Mouse (Mus musculus) bone marrow macrophage, adult 2 months (primary cell): Measurements from ENCODE around the gene B3gnt6.

Experiments used
- CTCF ChIP-seq: IDR thresholded peaks from 2 replicates; pipeline ENCODE4 v1.5.1; 2012; ENCODE audit warnings: low read depth, mild to moderate bottlenecking, low read length, moderate library complexity
- POLR2A ChIP-seq: IDR thresholded peaks from 2 replicates; pipeline ENCODE4 v1.6.1; 2012; ENCODE audit warnings: mild to moderate bottlenecking, low read depth, low read length, borderline replicate concordance

- TF ChIP-seq POLR2A (no peak), CTCF (no peak)
Observed at GRCm38 (mm10) chr7:98160041-98160740, 39.1 kb downstream of the B3gnt6 start.
